25 mouse cellular contexts compared by ENCODE assay signal in genomic region chr6:95519846-95520245, GRCm38 (mm10).
DNase-seq lines count a peak whose midpoint lies in the region; ATAC-seq and TF ChIP-seq lines count a peak whose summit lies in the region.
"Had no signal": no experiment of that assay in that cellular context is flagged by ENCODE, and none has a peak within 500 bp of the region (broad histone marks: within the 10 kb centered on the region; RNA-seq: fewer than 3 reads in every experiment).

No protein-coding gene starts in this region.

- no peak for TF ChIP-seq CTCF in lung, embryonic 14.5 days (IDR thresholded peaks at IDR 0.05; ENCODE audit: low read depth)
- no peak for TF ChIP-seq CTCF in lung, adult 2 months (IDR thresholded peaks at IDR 0.05; ENCODE audit: insufficient read depth, low read length)

- H3K4me3 ChIP-seq in lung, embryonic 14.5 days (ENCODE audit: low read depth, low read length) = no peak overlapping the region
- no peak overlapping the region for H3K4me3 ChIP-seq in lung, adult 2 months (replicated peaks; ENCODE audit: extremely low read depth, low read depth, low read length)
- H3K4me3 ChIP-seq: heart, adult 2 months; heart, embryonic 13.5 days; left cerebral cortex, adult 2 months; limb, embryonic 15.5 days had no signal

- no peak for TF ChIP-seq POLR2A in lung, adult 2 months (IDR thresholded peaks at IDR 0.05; ENCODE audit: borderline replicate concordance, extremely low read depth, low read depth, low read length)

- H3K27ac ChIP-seq in lung, embryonic 14.5 days (ENCODE audit: low read depth) = no peak overlapping the region
- H3K27ac ChIP-seq: heart, adult 2 months; heart, embryonic 13.5 days; hindbrain, postnatal 0 days; left cerebral cortex, adult 2 months; limb, embryonic 15.5 days; liver, embryonic 14.5 days had no signal

- no peaks in the 10 kb centered on the region for H3K4me1 ChIP-seq in lung, embryonic 14.5 days (ENCODE audit: insufficient read depth)
- H3K4me1 ChIP-seq in lung, adult 2 months (ENCODE audit: control insufficient read depth, insufficient read depth, low read length) = peaks cover 3% of the 10 kb centered on the region; the same call in 1 of the 2 replicates
- H3K4me1 ChIP-seq: limb, embryonic 15.5 days had no signal

- 25% methylated on average over 2 of the region's 2 CpGs for WGBS in lung, embryonic 14.5 days
- WGBS in lung, adult 2 months = 50% methylated on average over 2 of the region's 2 CpGs

- no peaks in the 10 kb centered on the region for H3K27me3 ChIP-seq in lung, embryonic 14.5 days (ENCODE audit: insufficient read depth, low read length)
- H3K27me3 ChIP-seq: heart, embryonic 13.5 days; limb, embryonic 15.5 days had no signal

- no peaks in the 10 kb centered on the region for H3K9me3 ChIP-seq in lung, embryonic 14.5 days (ENCODE audit: low read depth, low read length)
- H3K9me3 ChIP-seq: heart, embryonic 13.5 days; limb, embryonic 15.5 days had no signal

- no peaks in the 10 kb centered on the region for H3K36me3 ChIP-seq in lung, embryonic 14.5 days (ENCODE audit: insufficient read depth)
- H3K36me3 ChIP-seq: heart, embryonic 13.5 days; limb, embryonic 15.5 days had no signal

- peak; percentile 35; the same call in 1 of the 2 replicates for ATAC-seq in lung, embryonic 14.5 days (ENCODE audit: insufficient read depth)
- ATAC-seq: forebrain, postnatal 0 days; hindbrain, postnatal 0 days; intestine, postnatal 0 days had no signal

- no peak overlapping the region for H3K9ac ChIP-seq in lung, embryonic 14.5 days
- H3K9ac ChIP-seq: forebrain, postnatal 0 days; heart, embryonic 13.5 days; limb, embryonic 15.5 days; liver, embryonic 14.5 days had no signal

- no peak overlapping the region for H3K4me2 ChIP-seq in lung, embryonic 14.5 days
- H3K4me2 ChIP-seq: heart, embryonic 13.5 days; limb, embryonic 15.5 days; midbrain, embryonic 11.5 days had no signal

- peak; percentile 3 for DNase-seq in kidney, adult 9 months
- DNase-seq in kidney, adult 8-10 months = no peak
- peak; percentile 70 for DNase-seq in lung, embryonic 14.5 days
- no peak for DNase-seq in lung, adult 2 months
- peak; percentile 44 for DNase-seq in lung, postnatal 10 days
- no peak for DNase-seq in adrenal gland, postnatal 36 days
- no peak for DNase-seq in spleen, postnatal 36 days (ENCODE audit: low spot score in 2 of 2)
- DNase-seq: adrenal gland, postnatal 14 days; cerebellum, adult 8-10 months; cerebellum, postnatal 36 days; forebrain, postnatal 0 days; gastrocnemius, postnatal 25 days; heart, adult 2 months; heart, postnatal 14 days; right cerebral cortex, adult 18-20 months; right cerebral cortex, postnatal 4 days; thymus, adult 18-20 months; thymus, postnatal 36 days had no signal

Comparison
In these comparisons a context has a peak if more than half of its experiments do, and no peak if none do; other contexts are left out.
1. DNase-seq: peak in kidney, adult 9 months (single experiment), lung, embryonic 14.5 days (single experiment) and lung, postnatal 10 days (single experiment); none in kidney, adult 8-10 months (0 of 2), lung, adult 2 months (single experiment), adrenal gland, postnatal 36 days (0 of 2) and spleen, postnatal 36 days (0 of 2).